Mouse (Mus musculus) small intestine, adult 2 months (tissue): Measurements from ENCODE around the gene Gm17662.

Experiments used
- CTCF ChIP-seq: fragments of 200-500 bp; IDR thresholded peaks from 2 replicates; pipeline ENCODE4 v1.5.1; 2012; ENCODE audit warnings: low read depth, mild to moderate bottlenecking, control low read depth, inconsistent platforms, low read length, moderate library complexity, mixed read lengths; ENCODE audit not compliant: insufficient replicate concordance, insufficient read length; ENCODE audit errors: extremely low read depth
- POLR2A ChIP-seq: fragments of 200-500 bp; IDR thresholded peaks from 2 replicates; pipeline ENCODE4 v1.6.1; 2012; ENCODE audit warnings: low read depth, mild to moderate bottlenecking, control low read depth, inconsistent platforms, low read length, moderate library complexity

GRCm38 (mm10) chr4:104857029-104857428 lies at the start of gene Gm17662:
- TF ChIP-seq CTCF (no peak), POLR2A (no peak)
